Mouse (Mus musculus): Measurements from ENCODE around the gene Pak2. TPM values are rescaled to one million over a fixed set of nuclear protein-coding genes. Genes with fewer than 3 reads are reported as not detected.

Gene Pak2
- polyA plus RNA-seq, 2 experiments = 6.7 to 9.1 TPM

DNA sequence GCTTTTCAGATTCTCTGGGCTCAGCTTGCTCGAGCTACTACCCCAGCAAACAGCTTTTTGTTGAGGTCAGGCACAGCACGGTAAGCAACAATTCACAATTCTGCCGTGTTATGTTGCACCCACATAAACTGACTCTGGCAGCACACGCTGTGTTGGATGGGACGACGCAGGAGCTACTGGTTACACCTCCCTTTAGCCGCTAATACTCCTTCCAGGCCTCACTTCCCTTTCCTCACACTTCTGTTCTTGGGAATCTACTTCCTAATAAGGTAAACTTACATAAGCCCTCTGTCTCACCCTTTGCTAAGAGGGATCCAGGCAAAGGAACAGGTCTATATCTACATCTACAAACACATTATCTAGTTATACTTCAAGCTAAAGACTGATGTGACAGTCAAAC is 15.2 kb downstream of the Pak2 start:
- ATAC-seq (ENCODE audit: insufficient read depth) = no peak
- Histone ChIP-seq H3K4me3 (ENCODE audit: insufficient read depth in 1 of 2, low read depth in 2 of 2, low read length in 2 of 2) (no peak overlapping the region), H3K27ac (no peak overlapping the region), H3K27me3 (ENCODE audit: control insufficient read depth, insufficient read depth, low read length) (no peaks in the 10 kb centered on the region), H3K9me3 (ENCODE audit: control insufficient read depth, low read length) (no peaks in the 10 kb centered on the region), H3K36me3 (replicated peaks; ENCODE audit: control insufficient read depth, insufficient read depth, low read depth) (no peaks in the 10 kb centered on the region), H3K4me1 (replicated peaks; ENCODE audit: control insufficient read depth in 2 of 2, insufficient read depth in 2 of 2, low read length in 1 of 2) (peaks cover 5 to 23% of the 10 kb centered on the region in 2 experiments), H3K9ac (replicated peaks) (no peak overlapping the region), H3K4me2 (ENCODE audit: low read depth) (no peak overlapping the region)
- 56% methylated on average over 7 of the region's 7 CpGs for WGBS (ENCODE audit: insufficient replicate concordance)
- DNase-seq (ENCODE audit: low read depth in 3 of 3, low spot score in 3 of 3) = no peak
- TF ChIP-seq EP300 (IDR thresholded peaks at IDR 0.05; ENCODE audit: low read depth) (no peak), CTCF (IDR thresholded peaks at IDR 0.05; ENCODE audit: low read depth) (no peak)

DNA sequence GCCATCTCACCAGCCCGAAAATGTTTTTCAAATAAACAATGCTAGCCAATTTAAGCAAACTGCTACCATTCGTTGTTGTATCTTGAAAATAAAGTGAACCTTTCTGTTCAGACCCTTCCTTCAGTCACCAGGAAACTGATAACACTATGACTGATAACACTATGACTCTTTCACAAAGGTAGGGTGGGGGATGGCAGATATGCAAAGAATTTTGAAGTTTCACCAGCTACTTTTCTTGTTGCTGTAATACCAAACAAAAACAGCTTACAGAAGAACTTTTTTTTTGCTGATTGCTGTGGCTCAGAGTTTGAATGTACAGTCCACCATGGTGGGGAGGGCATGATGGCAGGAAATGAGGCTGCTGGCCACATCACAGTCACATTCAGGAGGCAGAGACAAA is 16.9 kb downstream of the Pak2 start:
- 36% methylated on average over 2 of the region's 2 CpGs for WGBS (ENCODE audit: insufficient replicate concordance)
- no peak for TF ChIP-seq CTCF (IDR thresholded peaks at IDR 0.05; ENCODE audit: low read depth)
- no peak for TF ChIP-seq EP300 (IDR thresholded peaks at IDR 0.05; ENCODE audit: low read depth)
- Histone ChIP-seq H3K4me3 (ENCODE audit: insufficient read depth in 1 of 2, low read depth in 2 of 2, low read length in 2 of 2) (no peak overlapping the region), H3K36me3 (replicated peaks; ENCODE audit: control insufficient read depth, insufficient read depth, low read depth) (no peaks in the 10 kb centered on the region), H3K9ac (replicated peaks) (no peak overlapping the region), H3K4me2 (ENCODE audit: low read depth) (no peak overlapping the region; the same call in 1 of the 2 replicates), H3K27me3 (ENCODE audit: control insufficient read depth, insufficient read depth, low read length) (no peaks in the 10 kb centered on the region), H3K4me1 (replicated peaks; ENCODE audit: control insufficient read depth in 2 of 2, insufficient read depth in 2 of 2, low read length in 1 of 2) (peaks cover 5 to 19% of the 10 kb centered on the region in 2 experiments), H3K9me3 (ENCODE audit: control insufficient read depth, low read length) (no peaks in the 10 kb centered on the region), H3K27ac (no peak overlapping the region)
- no peak for ATAC-seq (ENCODE audit: insufficient read depth)
- no peak for DNase-seq (ENCODE audit: low read depth in 3 of 3, low spot score in 3 of 3)

DNA sequence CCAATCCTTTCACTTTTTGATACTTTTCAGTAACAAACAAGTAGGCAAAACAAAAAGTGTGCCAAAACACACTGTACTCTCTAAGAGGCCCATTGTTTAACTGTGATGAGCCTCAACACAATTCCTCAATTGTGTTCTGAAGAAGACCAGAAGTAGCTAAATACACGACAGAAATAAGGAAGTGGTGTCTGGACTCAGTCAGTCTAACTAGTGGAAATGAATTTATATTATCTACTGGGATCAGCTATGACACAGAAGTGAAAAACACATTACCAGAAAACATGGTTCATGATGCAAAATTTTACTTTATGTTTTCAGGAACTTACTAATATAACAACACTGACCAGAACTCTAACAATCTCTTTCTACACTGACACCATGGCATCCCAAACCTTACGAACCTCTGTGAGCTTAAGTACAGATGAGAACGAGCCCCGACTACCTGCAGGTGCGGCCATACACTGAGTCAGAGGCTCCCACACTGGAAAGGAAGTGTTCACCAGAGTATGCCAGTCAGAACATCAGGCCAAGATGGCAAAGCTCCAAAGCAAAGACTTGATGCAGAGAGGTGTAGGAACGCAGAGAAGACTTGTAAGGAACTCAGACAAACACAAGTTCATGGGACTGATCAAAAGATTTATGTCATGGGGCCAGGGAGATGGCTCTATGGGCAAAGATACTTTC is 19.2 kb downstream of the Pak2 start:
- ATAC-seq (ENCODE audit: insufficient read depth) = no peak

DNA sequence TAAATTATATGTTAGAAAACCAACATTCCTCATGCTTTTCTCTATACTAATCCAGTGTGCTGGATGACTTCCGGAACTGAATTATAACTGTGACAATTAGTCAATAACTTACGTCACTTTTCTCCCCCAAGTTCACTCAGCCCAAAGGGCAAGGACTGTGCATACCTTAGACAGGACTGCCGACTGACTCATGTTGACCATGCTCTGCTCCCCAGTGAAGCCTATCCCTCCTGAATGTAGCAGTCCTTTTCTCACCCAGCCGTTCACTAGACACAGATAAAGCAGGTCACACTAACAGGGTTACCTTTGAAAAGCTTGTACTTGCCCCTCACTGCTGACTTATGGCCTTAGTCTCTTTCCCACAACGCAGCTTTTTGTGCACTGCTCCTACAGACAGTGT is 20.3 kb downstream of the Pak2 start:
- no peak for TF ChIP-seq EP300 (IDR thresholded peaks at IDR 0.05; ENCODE audit: low read depth)
- TF ChIP-seq CTCF (IDR thresholded peaks at IDR 0.05; ENCODE audit: low read depth) = no peak
- no peak overlapping the region for H3K4me3 ChIP-seq (ENCODE audit: insufficient read depth in 1 of 2, low read depth in 2 of 2, low read length in 2 of 2)
- H3K4me1 ChIP-seq (replicated peaks; ENCODE audit: control insufficient read depth in 2 of 2, insufficient read depth in 2 of 2, low read length in 1 of 2) = peaks cover 5 to 18% of the 10 kb centered on the region in 2 experiments
- ATAC-seq (ENCODE audit: insufficient read depth) (no peak), DNase-seq (ENCODE audit: low read depth in 3 of 3, low spot score in 3 of 3) (no peak)
- no peak overlapping the region for H3K9ac ChIP-seq (replicated peaks)
- no peak overlapping the region for H3K27ac ChIP-seq
- no peaks in the 10 kb centered on the region for H3K27me3 ChIP-seq (ENCODE audit: control insufficient read depth, insufficient read depth, low read length)
- 66% methylated on average over 5 of the region's 5 CpGs for WGBS (ENCODE audit: insufficient replicate concordance)
- H3K9me3 ChIP-seq (ENCODE audit: control insufficient read depth, low read length) = no peaks in the 10 kb centered on the region
- H3K36me3 ChIP-seq (replicated peaks; ENCODE audit: control insufficient read depth, insufficient read depth, low read depth) = no peaks in the 10 kb centered on the region
- no peak overlapping the region for H3K4me2 ChIP-seq (ENCODE audit: low read depth)

More for the DNA sequence above, 19.2 kb downstream of the Pak2 start:
- Histone ChIP-seq H3K9me3 (ENCODE audit: control insufficient read depth, low read length) (no peaks in the 10 kb centered on the region), H3K4me3 (ENCODE audit: insufficient read depth in 1 of 2, low read depth in 2 of 2, low read length in 2 of 2) (no peak overlapping the region), H3K4me2 (ENCODE audit: low read depth) (no peak overlapping the region), H3K36me3 (replicated peaks; ENCODE audit: control insufficient read depth, insufficient read depth, low read depth) (no peaks in the 10 kb centered on the region), H3K27me3 (ENCODE audit: control insufficient read depth, insufficient read depth, low read length) (no peaks in the 10 kb centered on the region), H3K4me1 (replicated peaks; ENCODE audit: control insufficient read depth in 2 of 2, insufficient read depth in 2 of 2, low read length in 1 of 2) (peaks cover 5 to 19% of the 10 kb centered on the region in 2 experiments), H3K27ac (no peak overlapping the region), H3K9ac (replicated peaks) (no peak overlapping the region)
- TF ChIP-seq EP300 (IDR thresholded peaks at IDR 0.05; ENCODE audit: low read depth) (no peak), CTCF (IDR thresholded peaks at IDR 0.05; ENCODE audit: low read depth) (no peak)
- no peak for DNase-seq (ENCODE audit: low read depth in 3 of 3, low spot score in 3 of 3)
- WGBS (ENCODE audit: insufficient replicate concordance) = 44% methylated on average over 6 of the region's 6 CpGs

DNA sequence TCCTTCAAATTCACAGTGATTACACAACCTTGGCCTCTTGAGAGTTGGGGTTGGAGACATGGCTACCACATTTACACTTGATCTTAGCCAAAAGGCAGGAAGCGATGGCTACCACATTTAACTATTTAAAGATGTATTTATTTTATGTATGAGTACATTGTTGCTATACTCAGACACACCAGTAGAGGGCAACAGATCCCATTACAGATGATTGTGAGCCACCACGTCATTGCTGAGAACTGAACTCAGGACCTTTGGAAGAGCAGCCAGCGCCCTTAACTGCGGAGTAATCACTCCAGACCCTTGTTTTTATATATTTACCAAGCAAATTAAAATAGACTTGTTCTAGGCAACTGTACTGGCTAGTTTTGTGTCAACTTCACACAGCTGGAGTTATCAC is 36.8 kb downstream of the Pak2 start:
- DNase-seq (ENCODE audit: low read depth in 3 of 3, low spot score in 3 of 3) = no peak
- Histone ChIP-seq H3K9me3 (ENCODE audit: control insufficient read depth, low read length) (no peaks in the 10 kb centered on the region), H3K27me3 (ENCODE audit: control insufficient read depth, insufficient read depth, low read length) (no peaks in the 10 kb centered on the region), H3K4me2 (ENCODE audit: low read depth) (no peak overlapping the region), H3K9ac (replicated peaks) (no peak overlapping the region), H3K36me3 (replicated peaks; ENCODE audit: control insufficient read depth, insufficient read depth, low read depth) (peaks cover 33% of the 10 kb centered on the region), H3K4me1 (replicated peaks; ENCODE audit: control insufficient read depth in 2 of 2, insufficient read depth in 2 of 2, low read length in 1 of 2) (no peaks in the 10 kb centered on the region), H3K4me3 (ENCODE audit: insufficient read depth in 1 of 2, low read depth in 2 of 2, low read length in 2 of 2) (no peak overlapping the region), H3K27ac (no peak overlapping the region)
- no peak for ATAC-seq (ENCODE audit: insufficient read depth)
- whole genome bisulfite sequencing (ENCODE audit: insufficient replicate concordance) = 72% methylated on average over 4 of the region's 4 CpGs
- TF ChIP-seq EP300 (IDR thresholded peaks at IDR 0.05; ENCODE audit: low read depth) (no peak), CTCF (IDR thresholded peaks at IDR 0.05; ENCODE audit: low read depth) (peak; percentile 40; the same call in 1 of the 2 replicates)
